Mouse (Mus musculus) forebrain, embryonic 12.5 days (tissue): Measurements from ENCODE around the gene Cptp. TPM values are rescaled to one million over a fixed set of nuclear protein-coding genes. Genes with fewer than 3 reads are reported as not detected.

ENCODE experiments used
- ATAC-seq: fragments of 200-750 bp; cut with Nextera tagmentation; 2 replicates; pipeline ENCODE4 v1.8.0; 2017; ENCODE audit warnings: moderate TSS enrichment; ENCODE audit not compliant: low FRiP score
- H3K27ac ChIP-seq: fragments of 300-500 bp; sonication (generic); 2 replicates; pipeline ENCODE4 v1.5.1; 2016; ENCODE audit warnings: mild to moderate bottlenecking
- H3K27me3 ChIP-seq: fragments of 300-500 bp; sonication (generic); 2 replicates; pipeline ENCODE4 v1.6.1; 2016; ENCODE audit warnings: mild to moderate bottlenecking
- H3K36me3 ChIP-seq: fragments of 300-500 bp; sonication (generic); replicated peaks from 2 replicates; pipeline ENCODE4 v1.6.1; 2016; ENCODE audit warnings: mild to moderate bottlenecking
- H3K4me1 ChIP-seq: fragments of 300-500 bp; sonication (generic); 2 replicates; pipeline ENCODE4 v1.6.1; 2016
- H3K4me2 ChIP-seq: fragments of 300-500 bp; sonication (generic); 2 replicates; pipeline ENCODE4 v1.6.1; 2016; ENCODE audit warnings: mild to moderate bottlenecking, moderate library complexity
- H3K4me3 ChIP-seq: fragments of 300-500 bp; sonication (generic); replicated peaks from 2 replicates; pipeline ENCODE4 v1.5.1; 2016; ENCODE audit warnings: mild to moderate bottlenecking
- H3K9ac ChIP-seq: fragments of 300-500 bp; sonication (generic); 2 replicates; pipeline ENCODE4 v1.6.1; 2016; ENCODE audit warnings: mild to moderate bottlenecking
- H3K9me3 ChIP-seq: fragments of 300-500 bp; sonication (generic); 2 replicates; pipeline ENCODE4 v1.6.1; 2016
- WGBS: fragments of 180-500 bp; shearing (Covaris S2); methylation state at CpG from one replicate; pipeline ENCODE4 v1.1.7; 2016; 5-methylcytosine and 5-hydroxymethylcytosine counted together
- polyA plus RNA-seq: library from polyadenylated mRNA; unstranded; fragments of >200 nt; fragmentation: Nextera tagmentation; extraction: Ambion mirVana; gene quantifications from 2 replicates; pipeline ENCODE4 v1.2.1, GENCODE M21; 2016

Cptp gene
- polyA plus RNA-seq, 1 experiment from 2014 or later = 17.9 TPM

- no peak overlapping the region for H3K4me3 ChIP-seq
- peaks cover 20% of the 10 kb centered on the region for H3K27me3 ChIP-seq
- no peak overlapping the region for H3K9ac ChIP-seq
- H3K4me2 ChIP-seq = no peak overlapping the region
- peaks cover 45% of the 10 kb centered on the region for H3K4me1 ChIP-seq
- 87% methylated on average over 11 of the region's 11 CpGs for WGBS
- H3K9me3 ChIP-seq = no peaks in the 10 kb centered on the region
- ATAC-seq = no peak
- H3K36me3 ChIP-seq = peaks cover 7% of the 10 kb centered on the region; the same call in 1 of the 2 replicates
- H3K27ac ChIP-seq = no peak overlapping the region
Measured at GRCm38 (mm10) chr4:155837404-155838010, 31.7 kb downstream of the Cptp start.

GRCm38 (mm10) chr4:155833836-155834235 lies 35.4 kb downstream of the Cptp start:
- no peaks in the 10 kb centered on the region for H3K9me3 ChIP-seq
- peaks cover 6% of the 10 kb centered on the region; the same call in 1 of the 2 replicates for H3K36me3 ChIP-seq
- H3K4me1 ChIP-seq = peaks cover 24% of the 10 kb centered on the region
- no peaks in the 10 kb centered on the region for H3K27me3 ChIP-seq
- H3K4me3 ChIP-seq = 0 out of 2 replicates have a peak overlapping the region, but pooled peaks have one; percentile 7
- ATAC-seq = no peak
- H3K27ac ChIP-seq = peak overlapping the region; percentile 50; the same call in 1 of the 2 replicates
- no peak overlapping the region for H3K4me2 ChIP-seq
- no peak overlapping the region for H3K9ac ChIP-seq
- WGBS = 31% methylated on average over 2 of the region's 2 CpGs

- WGBS = 89% methylated on average over 4 of the region's 4 CpGs
Measured at GRCm38 (mm10) chr4:155833234-155833633, 36.0 kb downstream of the Cptp start.

GRCm38 (mm10) chr4:155832321-155832720 lies 36.9 kb downstream of the Cptp start:
- H3K27ac ChIP-seq = peak overlapping the region; percentile 90; the same call in 1 of the 2 replicates
- WGBS = 58% methylated on average over 10 of the region's 10 CpGs

More at GRCm38 (mm10) chr4:155833234-155833633, 36.0 kb downstream of the Cptp start:
- H3K4me2 ChIP-seq = no peak overlapping the region
- H3K27ac ChIP-seq = no peak overlapping the region
- H3K9me3 ChIP-seq = no peaks in the 10 kb centered on the region
- H3K27me3 ChIP-seq = no peaks in the 10 kb centered on the region
- ATAC-seq = no peak
- H3K4me1 ChIP-seq = peaks cover 24% of the 10 kb centered on the region
- H3K9ac ChIP-seq = no peak overlapping the region
- no peak overlapping the region for H3K4me3 ChIP-seq
- peaks cover 6% of the 10 kb centered on the region; the same call in 1 of the 2 replicates for H3K36me3 ChIP-seq

GRCm38 (mm10) chr4:155831831-155832230 lies 37.4 kb downstream of the Cptp start:
- no peaks in the 10 kb centered on the region for H3K9me3 ChIP-seq
- WGBS = 1% methylated on average over 25 of the region's 25 CpGs
- peak overlapping the region; percentile 99 for H3K4me2 ChIP-seq
- H3K4me1 ChIP-seq = peaks cover 24% of the 10 kb centered on the region
- peak overlapping the region; percentile 79 for H3K4me3 ChIP-seq
- no peaks in the 10 kb centered on the region for H3K27me3 ChIP-seq
- H3K36me3 ChIP-seq = peaks cover 18% of the 10 kb centered on the region
- ATAC-seq = no peak; the same call in 1 of the 2 replicates
- peak overlapping the region; percentile 90 for H3K27ac ChIP-seq
- peak overlapping the region; percentile 79 for H3K9ac ChIP-seq

More at GRCm38 (mm10) chr4:155832321-155832720, 36.9 kb downstream of the Cptp start:
- H3K9me3 ChIP-seq = no peaks in the 10 kb centered on the region
- peak overlapping the region; percentile 79 for H3K4me3 ChIP-seq
- H3K27me3 ChIP-seq = no peaks in the 10 kb centered on the region
- H3K36me3 ChIP-seq = peaks cover 14% of the 10 kb centered on the region
- no peak for ATAC-seq
- H3K4me2 ChIP-seq = peak overlapping the region; percentile 99
- peaks cover 24% of the 10 kb centered on the region for H3K4me1 ChIP-seq
- H3K9ac ChIP-seq = peak overlapping the region; percentile 79

GRCm38 (mm10) chr4:155831205-155831766 lies 38.0 kb downstream of the Cptp start, which contains the start of gene Aurkaip1:
Gene Aurkaip1 (plus strand): TSS chr4:155831272.
- peak within 1 kb of the TSS; percentile 79 for H3K9ac ChIP-seq
- peak; percentile 94 for ATAC-seq
- peak within 1 kb of the TSS; percentile 79 for H3K4me3 ChIP-seq
- peak within 1 kb of the TSS; percentile 90 for H3K27ac ChIP-seq
- H3K9me3 ChIP-seq = no peaks in the 10 kb centered on the region
- peaks cover 24% of the 10 kb centered on the region for H3K4me1 ChIP-seq
- peak within 1 kb of the TSS; percentile 99 for H3K4me2 ChIP-seq
- no peaks in the 10 kb centered on the region for H3K27me3 ChIP-seq
- WGBS = under 1% methylated on average over 49 of the region's 49 CpGs
- H3K36me3 ChIP-seq = peaks cover 24% of the 10 kb centered on the region

- peaks cover 27% of the 10 kb centered on the region for H3K36me3 ChIP-seq
- ATAC-seq = no peak
Measured at GRCm38 (mm10) chr4:155830596-155830995, 38.6 kb downstream of the Cptp start.

GRCm38 (mm10) chr4:155829866-155830265 lies 39.4 kb downstream of the Cptp start:
- no peak for ATAC-seq
- no peaks in the 10 kb centered on the region for H3K27me3 ChIP-seq
- H3K9ac ChIP-seq = no peak overlapping the region
- peaks cover 34% of the 10 kb centered on the region for H3K36me3 ChIP-seq
- peaks cover 24% of the 10 kb centered on the region for H3K4me1 ChIP-seq
- H3K27ac ChIP-seq = no peak overlapping the region
- H3K4me3 ChIP-seq = no peak overlapping the region
- H3K9me3 ChIP-seq = no peaks in the 10 kb centered on the region
- WGBS = 94% methylated on average over 4 of the region's 4 CpGs
- H3K4me2 ChIP-seq = no peak overlapping the region

More at GRCm38 (mm10) chr4:155830596-155830995, 38.6 kb downstream of the Cptp start:
- no peak overlapping the region for H3K9ac ChIP-seq
- peaks cover 24% of the 10 kb centered on the region for H3K4me1 ChIP-seq
- no peaks in the 10 kb centered on the region for H3K27me3 ChIP-seq
- H3K27ac ChIP-seq = peak overlapping the region; percentile 46; the same call in 1 of the 2 replicates
- H3K4me3 ChIP-seq = peak overlapping the region; percentile 79; the same call in 1 of the 2 replicates
- 61% methylated on average over 8 of the region's 8 CpGs for WGBS
- H3K4me2 ChIP-seq = peak overlapping the region; percentile 99
- H3K9me3 ChIP-seq = no peaks in the 10 kb centered on the region

GRCm38 (mm10) chr4:155823443-155823842 lies 45.8 kb downstream of the Cptp start:
- no peak overlapping the region for H3K4me3 ChIP-seq
- 94% methylated on average over 16 of the region's 16 CpGs for WGBS
- peaks cover 90% of the 10 kb centered on the region for H3K36me3 ChIP-seq

GRCm38 (mm10) chr4:155821025-155821424 lies 48.2 kb downstream of the Cptp start:
- peaks cover 94% of the 10 kb centered on the region for H3K36me3 ChIP-seq
- ATAC-seq = no peak
- no peak overlapping the region for H3K9ac ChIP-seq
- H3K4me3 ChIP-seq = no peak overlapping the region
- no peak overlapping the region for H3K27ac ChIP-seq
- H3K4me2 ChIP-seq = no peak overlapping the region
- H3K4me1 ChIP-seq = no peaks in the 10 kb centered on the region
- 78% methylated on average over 7 of the region's 7 CpGs for WGBS
- no peaks in the 10 kb centered on the region for H3K27me3 ChIP-seq
- H3K9me3 ChIP-seq = no peaks in the 10 kb centered on the region

More at GRCm38 (mm10) chr4:155823443-155823842, 45.8 kb downstream of the Cptp start:
- H3K4me1 ChIP-seq = no peaks in the 10 kb centered on the region
- H3K27me3 ChIP-seq = no peaks in the 10 kb centered on the region
- no peaks in the 10 kb centered on the region for H3K9me3 ChIP-seq
- H3K9ac ChIP-seq = no peak overlapping the region
- no peak overlapping the region for H3K27ac ChIP-seq
- no peak overlapping the region for H3K4me2 ChIP-seq
- no peak for ATAC-seq

GRCm38 (mm10) chr4:155817533-155817932 lies 51.7 kb downstream of the Cptp start:
- no peak for ATAC-seq
- H3K4me2 ChIP-seq = no peak overlapping the region
- no peaks in the 10 kb centered on the region for H3K9me3 ChIP-seq
- H3K4me3 ChIP-seq = no peak overlapping the region
- no peak overlapping the region for H3K27ac ChIP-seq
- H3K9ac ChIP-seq = no peak overlapping the region
- WGBS = 78% methylated on average over 4 of the region's 4 CpGs
- peaks cover 85% of the 10 kb centered on the region for H3K36me3 ChIP-seq
- H3K4me1 ChIP-seq = peaks cover 13% of the 10 kb centered on the region
- no peaks in the 10 kb centered on the region for H3K27me3 ChIP-seq
